Mouse (Mus musculus) midbrain, postnatal 0 days (tissue): ENCODE data around the gene Msh4. TPM values are rescaled to one million over a fixed set of nuclear protein-coding genes. Genes with fewer than 3 reads are reported as not detected.

Experiments used
- ATAC-seq: fragments of 200-750 bp; cut with Nextera tagmentation; 2 replicates; pipeline ENCODE4 v1.8.0; 2017; ENCODE audit warnings: moderate number of reproducible peaks, mild to moderate bottlenecking, moderate TSS enrichment, moderate library complexity; ENCODE audit not compliant: low FRiP score
- DNase-seq: peaks from one replicate; pipeline ENCODE4 v3.0.0-alpha.2; 2015; ENCODE audit warnings: low spot score
- H3K27ac ChIP-seq: fragments of 300-500 bp; sonication (generic); 2 replicates; pipeline ENCODE4 v1.5.1; 2014; ENCODE audit warnings: low read depth, mild to moderate bottlenecking, low read length, mixed read lengths
- H3K27me3 ChIP-seq: fragments of 300-500 bp; sonication (generic); 2 replicates; pipeline ENCODE4 v1.6.1; 2014; ENCODE audit warnings: low read length, control low read depth, mixed read lengths; ENCODE audit not compliant: insufficient read depth
- H3K36me3 ChIP-seq: fragments of 300-500 bp; sonication (generic); 2 replicates; pipeline ENCODE4 v1.6.1; 2014; ENCODE audit warnings: low read length, control low read depth, mixed read lengths; ENCODE audit not compliant: insufficient read depth
- H3K4me1 ChIP-seq: fragments of 300-500 bp; sonication (generic); 2 replicates; pipeline ENCODE4 v1.6.1; 2014; ENCODE audit warnings: mild to moderate bottlenecking, control low read depth, antibody characterized with exemption, low read length, mixed read lengths; ENCODE audit not compliant: insufficient read depth
- H3K4me2 ChIP-seq: fragments of 300-500 bp; sonication (generic); 2 replicates; pipeline ENCODE4 v1.6.1; 2014; ENCODE audit warnings: low read depth, mild to moderate bottlenecking, low read length, mixed read lengths; ENCODE audit not compliant: poor library complexity, severe bottlenecking
- H3K4me3 ChIP-seq: fragments of 300-500 bp; sonication (generic); 2 replicates; pipeline ENCODE4 v1.5.1; 2014; ENCODE audit warnings: low read depth, mild to moderate bottlenecking, low read length, moderate library complexity
- H3K9ac ChIP-seq: fragments of 300-500 bp; sonication (generic); replicated peaks from 2 replicates; pipeline ENCODE4 v1.6.1; 2014; ENCODE audit warnings: mild to moderate bottlenecking, low read length, moderate library complexity, mixed read lengths; ENCODE audit not compliant: poor library complexity, severe bottlenecking
- H3K9me3 ChIP-seq: fragments of 300-500 bp; sonication (generic); 2 replicates; pipeline ENCODE4 v1.6.1; 2016; ENCODE audit warnings: low read length, control low read depth
- CTCF ChIP-seq: IDR thresholded peaks from 2 replicates; pipeline ENCODE4 v1.5.1; 2016; ENCODE audit warnings: antibody characterized with exemption, mild to moderate bottlenecking
- WGBS: fragments of 180-500 bp; shearing (Covaris S2); extraction: QIAGEN DNeasy Blood & Tissue Kit; methylation state at CpG from one replicate; pipeline ENCODE4 v1.1.7; 2014; 5-methylcytosine and 5-hydroxymethylcytosine counted together
- polyA plus RNA-seq: library from polyadenylated mRNA; unstranded; fragments of >200 nt; fragmentation: Nextera tagmentation; extraction: Ambion mirVana; gene quantifications from 2 replicates; pipeline ENCODE4 v1.2.1, GENCODE M21; 2015
- total RNA-seq: library from RNA; depleted of rRNA; stranded (reverse); fragments of >200 nt; gene quantifications from 2 replicates; pipeline ENCODE4 v1.2.3, GENCODE M21; 2014; rRNA removed

Msh4 gene
- total and polyA plus RNA-seq, 2 experiments from 2014 or later: 0.25 to 0.33 TPM

DNA sequence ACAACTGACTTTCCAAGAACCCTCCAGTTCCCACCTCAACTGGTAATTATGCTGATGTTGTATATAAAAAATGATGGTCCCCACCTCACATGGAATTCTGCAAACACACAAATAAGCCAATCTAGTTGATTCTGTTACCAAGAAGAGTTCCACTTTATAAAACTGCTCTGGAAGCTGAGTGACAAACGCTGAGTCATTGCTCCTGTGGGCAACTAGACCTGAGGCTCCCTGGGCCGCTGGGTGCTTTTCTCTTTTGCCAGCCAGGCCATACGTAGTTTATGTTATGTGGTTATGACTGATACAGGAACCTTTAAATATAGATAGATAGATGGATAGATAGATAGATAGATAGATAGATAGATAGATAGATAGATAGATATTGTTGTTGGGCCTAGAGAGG is 87.2 kb downstream of the Msh4 start:
- Histone ChIP-seq H3K27me3 (no peaks in the 10 kb centered on the region), H3K9ac (no peak overlapping the region), H3K9me3 (0 out of 2 replicates have a peak, but pooled peaks cover 2% of the 10 kb centered on the region), H3K4me2 (no peak overlapping the region), H3K36me3 (no peaks in the 10 kb centered on the region), H3K27ac (no peak overlapping the region), H3K4me3 (no peak overlapping the region), H3K4me1 (no peaks in the 10 kb centered on the region)
- ATAC-seq (no peak), DNase-seq (no peak)
- TF ChIP-seq CTCF: no peak
- 100% methylated on average over 3 of the region's 3 CpGs for WGBS

DNA sequence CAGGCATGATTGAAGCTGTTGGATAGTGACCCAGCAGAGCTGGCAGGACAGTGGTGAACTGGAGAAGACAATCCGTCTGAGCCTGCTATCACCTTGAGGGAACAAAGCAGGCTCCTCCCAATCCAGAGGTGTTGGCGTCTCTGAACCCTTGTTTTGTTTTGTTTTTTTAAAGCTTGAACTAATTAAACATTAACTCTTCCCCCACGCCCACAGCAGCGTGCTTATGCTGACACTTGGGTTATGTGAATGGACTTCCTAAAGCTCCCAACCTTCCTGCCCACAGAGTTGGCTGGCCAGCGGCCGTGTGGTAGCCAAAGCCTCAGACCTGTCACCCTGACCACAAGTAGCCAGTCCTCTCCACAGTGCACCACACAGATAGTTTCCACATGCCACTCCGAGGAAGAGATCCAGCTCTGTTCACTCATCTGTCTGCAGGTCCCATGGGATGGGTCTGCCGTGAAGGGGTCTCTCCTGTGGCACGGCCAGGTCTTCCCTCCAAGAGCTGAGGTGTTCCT is 88.5 kb downstream of the Msh4 start:
- H3K9me3 ChIP-seq: 0 out of 2 replicates have a peak, but pooled peaks cover 2% of the 10 kb centered on the region
- H3K36me3 ChIP-seq: no peaks in the 10 kb centered on the region
- H3K27ac ChIP-seq: no peak overlapping the region
- no peak for DNase-seq
- no peaks in the 10 kb centered on the region for H3K4me1 ChIP-seq
- 92% methylated on average over 9 of the region's 9 CpGs for WGBS
- no peak overlapping the region for H3K9ac ChIP-seq
- TF ChIP-seq CTCF: no peak
- no peak overlapping the region for H3K4me2 ChIP-seq
- H3K4me3 ChIP-seq: no peak overlapping the region
- no peaks in the 10 kb centered on the region for H3K27me3 ChIP-seq
- no peak for ATAC-seq

DNA sequence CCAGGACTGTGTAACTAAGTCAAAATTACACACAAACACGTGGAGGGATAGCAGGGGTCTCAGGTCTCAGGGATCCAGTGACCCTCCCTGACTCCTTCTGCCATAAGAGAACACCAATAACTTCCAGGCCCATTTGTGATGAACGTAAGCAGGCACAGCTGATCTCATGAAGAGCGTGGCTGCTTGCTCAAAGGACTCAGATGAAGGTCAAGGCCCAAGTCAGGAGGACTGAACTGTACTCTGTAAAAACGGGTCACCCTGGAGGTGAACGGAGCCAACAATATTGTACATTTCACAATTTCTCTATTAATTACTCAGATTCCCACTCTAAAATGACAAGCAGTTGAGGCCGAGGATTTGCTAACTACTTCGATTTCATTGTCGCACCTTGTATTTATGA is 91.9 kb downstream of the Msh4 start:
- Histone ChIP-seq H3K36me3 (no peaks in the 10 kb centered on the region), H3K4me2 (no peak overlapping the region), H3K9ac (no peak overlapping the region), H3K27me3 (no peaks in the 10 kb centered on the region), H3K4me3 (no peak overlapping the region), H3K4me1 (no peaks in the 10 kb centered on the region), H3K9me3 (0 out of 2 replicates have a peak, but pooled peaks cover 2% of the 10 kb centered on the region), H3K27ac (no peak overlapping the region)
- no peak for TF ChIP-seq CTCF
- 93% methylated on average over 8 of the region's 8 CpGs for WGBS
- no peak for ATAC-seq
- DNase-seq: no peak

DNA sequence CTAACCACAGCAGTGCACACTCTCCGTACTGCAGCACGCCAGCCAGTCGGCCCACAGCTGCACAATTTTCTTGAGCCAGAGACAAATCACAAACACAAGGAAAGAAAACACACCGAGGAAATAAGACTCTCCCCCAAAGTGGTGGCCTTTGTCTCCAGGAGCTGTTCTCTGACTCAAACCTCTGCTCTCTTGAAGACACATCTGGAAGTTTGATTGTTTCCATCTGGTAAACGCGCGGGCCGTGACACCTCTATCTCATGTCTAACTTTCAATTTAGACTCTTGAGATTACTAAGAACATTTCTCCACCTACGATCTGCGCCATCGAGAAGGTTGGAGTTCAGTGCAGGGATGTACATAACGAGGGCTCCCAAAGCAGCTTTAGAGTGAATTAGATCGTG is 97.5 kb downstream of the Msh4 start:
- TF ChIP-seq CTCF: no peak
- H3K27me3 ChIP-seq: no peaks in the 10 kb centered on the region
- H3K36me3 ChIP-seq: no peaks in the 10 kb centered on the region
- no peaks in the 10 kb centered on the region for H3K9me3 ChIP-seq
- H3K4me3 ChIP-seq: no peak overlapping the region
- H3K9ac ChIP-seq: no peak overlapping the region
- peaks cover 5% of the 10 kb centered on the region; the same call in 1 of the 2 replicates for H3K4me1 ChIP-seq
- no peak overlapping the region for H3K27ac ChIP-seq
- no peak for ATAC-seq
- DNase-seq: no peak
- WGBS: 92% methylated on average over 13 of the region's 13 CpGs
- no peak overlapping the region for H3K4me2 ChIP-seq

DNA sequence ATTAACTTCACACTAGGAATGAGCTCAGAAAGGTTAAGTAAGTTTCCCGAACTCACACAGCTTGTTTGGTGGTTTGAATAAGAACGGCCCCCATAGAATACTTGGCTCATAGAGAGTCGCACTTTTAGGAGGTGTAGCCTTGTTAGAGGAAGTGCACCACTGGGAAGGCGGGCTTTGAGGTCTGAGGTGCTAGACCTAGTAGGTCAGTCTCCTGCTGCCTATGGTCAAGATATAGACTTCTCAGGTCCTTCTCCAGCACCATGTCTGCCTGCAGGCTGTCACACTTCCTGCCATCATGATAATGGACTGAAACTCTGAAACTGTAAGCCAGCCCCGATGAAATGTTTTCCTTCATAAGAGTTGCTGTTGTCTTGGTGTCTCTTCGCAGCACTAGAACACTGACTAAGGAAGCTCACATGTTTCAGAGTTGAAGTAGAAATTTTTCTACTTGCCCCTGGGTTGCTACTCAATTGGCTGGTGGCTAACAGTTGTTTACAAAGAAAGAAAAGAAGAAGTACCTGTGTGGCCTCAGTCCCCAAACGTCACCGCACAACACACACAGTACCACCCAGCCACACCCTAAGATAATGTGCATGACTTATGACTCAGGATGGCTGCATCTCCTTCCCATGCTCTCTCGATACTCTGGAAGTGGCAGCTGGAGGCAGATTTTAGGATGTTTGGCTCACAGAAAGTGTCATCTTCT is 98.3 kb downstream of the Msh4 start:
- Histone ChIP-seq H3K4me2 (no peak overlapping the region), H3K4me1 (peaks cover 5% of the 10 kb centered on the region; the same call in 1 of the 2 replicates), H3K4me3 (no peak overlapping the region), H3K9ac (no peak overlapping the region), H3K27me3 (no peaks in the 10 kb centered on the region), H3K27ac (no peak overlapping the region), H3K36me3 (no peaks in the 10 kb centered on the region), H3K9me3 (no peaks in the 10 kb centered on the region)
- WGBS: 92% methylated on average over 9 of the region's 9 CpGs
- TF ChIP-seq CTCF: no peak
- ATAC-seq: no peak
- DNase-seq: no peak

Other genes starting within 250 kb of the Msh4 start
- 6.9 and 18.1 TPM in 2 replicates for gene St6galnac3, start 181.0 kb downstream of the Msh4 start, total RNA-seq
- gene St6galnac3, start 181.0 kb downstream of the Msh4 start, polyA plus RNA-seq: 11.1 and 11.9 TPM in 2 replicates
- gene Asb17, start 61.9 kb downstream of the Msh4 start, total RNA-seq: 0.44 TPM in 1 of 2 replicates, not detected in the other
- 0.07 TPM in 1 of 2 replicates, not detected in the other for gene Asb17, start 61.9 kb downstream of the Msh4 start, polyA plus RNA-seq
- 52.7 and 87.1 TPM in 2 replicates for gene Rabggtb, start 6.9 kb upstream of the Msh4 start, total RNA-seq
- 60.4 and 63.1 TPM in 2 replicates for gene Rabggtb, start 6.9 kb upstream of the Msh4 start, polyA plus RNA-seq
- gene Acadm, start 38.5 kb upstream of the Msh4 start, total RNA-seq: 44.1 and 68.3 TPM in 2 replicates
- 58.2 and 60.6 TPM in 2 replicates for gene Acadm, start 38.5 kb upstream of the Msh4 start, polyA plus RNA-seq
- gene Slc44a5, start 67.3 kb upstream of the Msh4 start, total RNA-seq: 27.3 and 32.6 TPM in 2 replicates
- 5.4 and 6.3 TPM in 2 replicates for gene Slc44a5, start 67.3 kb upstream of the Msh4 start, polyA plus RNA-seq